Mouse (Mus musculus) testis, adult 2 months (tissue): ENCODE data around the gene Qrich2.
"Not testable (repeated sequence)": the region's sequence is repeated elsewhere in the genome, so short reads cannot be mapped to it uniquely, and the experiment has no call there.

Source experiments
- CTCF ChIP-seq: fragments of 200-500 bp; IDR thresholded peaks from 2 replicates; pipeline ENCODE4 v1.5.1; 2012; ENCODE audit warnings: low read depth, mild to moderate bottlenecking, inconsistent platforms, low read length, moderate library complexity; ENCODE audit not compliant: control insufficient read depth, insufficient read depth, insufficient replicate concordance
- POLR2A ChIP-seq: fragments of 200-500 bp; IDR thresholded peaks from 2 replicates; pipeline ENCODE4 v1.6.1; 2012; ENCODE audit warnings: low read depth, mild to moderate bottlenecking, inconsistent platforms, low read length, moderate library complexity; ENCODE audit not compliant: control insufficient read depth

- not testable (repeated sequence) for TF ChIP-seq CTCF, POLR2A
These were observed 2.3 kb upstream of the Qrich2 start for GRCm38 (mm10) chr11:116468338-116468737.
